Mouse (Mus musculus): ENCODE results near the gene Spsb4. TPM values are rescaled to one million over a fixed set of nuclear protein-coding genes. Genes with fewer than 3 reads are reported as not detected.
"Not testable (repeated sequence)": the region's sequence is repeated elsewhere in the genome, so short reads cannot be mapped to it uniquely, and the experiment has no call there.

The Spsb4 gene
- polyA plus RNA-seq, 1 experiment from 2014 or later: 174 TPM

DNA sequence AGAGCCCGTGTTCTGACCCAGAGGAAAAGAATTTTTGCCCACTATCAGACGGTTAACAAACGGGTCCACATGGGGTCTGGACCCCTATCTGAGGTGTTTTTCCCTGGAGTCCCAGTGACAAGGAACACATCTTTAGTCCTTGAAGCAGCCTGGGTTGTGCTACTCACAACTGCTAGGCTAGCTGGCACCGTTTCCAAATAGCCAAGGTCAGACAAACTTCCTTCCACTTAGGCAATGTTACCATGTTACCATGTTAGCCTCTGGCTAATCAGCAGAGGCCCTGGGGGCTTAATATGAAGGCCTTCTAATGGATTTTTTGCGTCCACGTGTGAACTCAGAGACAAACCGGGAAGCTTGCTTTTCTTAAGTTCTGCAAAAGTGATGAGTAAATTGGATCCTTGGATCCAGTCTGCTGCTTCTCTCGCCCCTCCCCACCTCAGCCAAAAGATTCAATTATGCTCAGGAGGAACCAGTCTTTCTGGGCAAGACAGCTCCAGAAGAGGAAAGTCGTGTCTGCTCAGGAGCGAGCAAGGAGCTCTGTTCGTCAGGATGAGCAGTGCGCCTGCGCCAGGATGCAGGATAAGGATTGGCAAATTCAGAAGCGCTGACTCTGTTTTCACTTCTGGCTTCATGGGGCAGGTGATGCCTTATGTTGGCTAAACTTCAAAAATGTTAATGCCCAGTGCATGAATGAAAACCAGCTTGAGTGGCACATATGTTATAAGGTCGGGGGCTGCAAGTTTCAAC is 64.4 kb downstream of the Spsb4 start:
- Histone ChIP-seq H3K36me3 (peaks cover 55% of the 10 kb centered on the region), H3K4me3 (no peak overlapping the region), H3K27me3 (ENCODE audit: low read depth, poor library complexity, severe bottlenecking) (no peaks in the 10 kb centered on the region), H3K9me3 (replicated peaks) (no peaks in the 10 kb centered on the region), H3K27ac (replicated peaks) (no peak overlapping the region), H3K4me1 (peaks cover 97% of the 10 kb centered on the region)
- DNase-seq (ENCODE audit: low spot score): no peak
- 88% methylated on average over 15 of the region's 15 CpGs for WGBS

DNA sequence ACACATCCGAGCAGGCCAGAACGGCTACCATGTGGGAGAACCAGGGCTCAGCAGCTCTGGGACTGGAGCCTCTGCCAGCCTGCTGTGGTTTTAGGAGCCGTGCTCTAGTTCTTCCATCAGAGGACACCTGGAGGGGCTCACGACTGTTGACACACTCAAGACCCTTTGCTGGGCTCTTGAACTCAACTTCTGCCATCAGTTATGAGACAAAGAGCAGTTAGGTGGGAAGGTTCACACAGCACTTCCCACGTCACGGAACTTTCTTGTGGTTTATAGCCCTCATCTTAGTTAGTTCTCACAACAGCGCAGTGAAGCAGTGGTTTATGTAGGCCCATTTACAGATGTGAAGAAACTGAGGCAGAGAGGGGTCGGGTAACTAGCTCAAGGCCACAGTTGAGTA is 65.2 kb downstream of the Spsb4 start:
- DNase-seq (ENCODE audit: low spot score): no peak
- Histone ChIP-seq H3K27me3 (ENCODE audit: low read depth, poor library complexity, severe bottlenecking) (no peaks in the 10 kb centered on the region), H3K9me3 (replicated peaks) (no peaks in the 10 kb centered on the region), H3K4me3 (no peak overlapping the region), H3K4me1 (peaks cover 97% of the 10 kb centered on the region), H3K27ac (replicated peaks) (no peak overlapping the region), H3K36me3 (peaks cover 63% of the 10 kb centered on the region)
- 92% methylated on average over 8 of the region's 8 CpGs for WGBS

GRCm38 (mm10) chr9:96952310-96952975 is 66.2 kb downstream of the Spsb4 start:
- Histone ChIP-seq H3K4me1 (peaks cover 92% of the 10 kb centered on the region), H3K27ac (replicated peaks) (0 out of 2 replicates have a peak overlapping the region, but pooled peaks have one; percentile 7), H3K27me3 (ENCODE audit: low read depth, poor library complexity, severe bottlenecking) (no peaks in the 10 kb centered on the region), H3K4me3 (no peak overlapping the region), H3K36me3 (peaks cover 69% of the 10 kb centered on the region), H3K9me3 (replicated peaks) (no peaks in the 10 kb centered on the region)
- DNase-seq (ENCODE audit: low spot score): no peak
- WGBS: 91% methylated on average over 9 of the region's 9 CpGs

- no peaks in the 10 kb centered on the region for H3K9me3 ChIP-seq (replicated peaks)
- peaks cover 75% of the 10 kb centered on the region for H3K36me3 ChIP-seq
- no peak for DNase-seq (ENCODE audit: low spot score)
- H3K4me3 ChIP-seq: no peak overlapping the region
- peaks cover 65% of the 10 kb centered on the region for H3K4me1 ChIP-seq
- H3K27me3 ChIP-seq (ENCODE audit: low read depth, poor library complexity, severe bottlenecking): no peaks in the 10 kb centered on the region
- WGBS: 87% methylated on average over 9 of the region's 9 CpGs
- peak overlapping the region; percentile 70 for H3K27ac ChIP-seq (replicated peaks)
These were observed 69.1 kb downstream of the Spsb4 start for GRCm38 (mm10) chr9:96949551-96949950.

DNA sequence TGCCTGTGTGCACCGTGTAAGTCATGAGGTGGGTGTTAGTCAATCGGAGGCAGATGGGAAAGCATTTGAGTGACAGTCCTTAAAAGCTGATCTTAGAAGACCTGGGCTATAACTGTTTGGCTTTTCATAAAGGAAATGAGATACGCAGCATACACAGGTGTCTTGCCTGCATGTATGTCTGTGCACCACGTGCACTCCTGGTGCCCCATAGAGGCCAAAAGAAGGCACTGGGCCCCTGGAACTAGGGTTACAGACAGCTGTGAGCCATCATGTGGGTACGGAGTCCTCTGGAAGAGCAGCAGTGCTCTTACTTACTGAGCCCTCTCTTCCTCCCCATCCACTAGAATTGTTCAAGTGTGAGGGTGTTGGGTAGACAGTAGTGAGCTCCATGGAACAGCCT is 70.1 kb downstream of the Spsb4 start:
- H3K4me1 ChIP-seq: peaks cover 55% of the 10 kb centered on the region
- WGBS: 92% methylated on average over 5 of the region's 5 CpGs
- no peak for DNase-seq (ENCODE audit: low spot score)
- H3K27ac ChIP-seq (replicated peaks): no peak overlapping the region
- H3K9me3 ChIP-seq (replicated peaks): no peaks in the 10 kb centered on the region
- no peak overlapping the region for H3K4me3 ChIP-seq
- no peaks in the 10 kb centered on the region for H3K27me3 ChIP-seq (ENCODE audit: low read depth, poor library complexity, severe bottlenecking)
- H3K36me3 ChIP-seq: peaks cover 75% of the 10 kb centered on the region

DNA sequence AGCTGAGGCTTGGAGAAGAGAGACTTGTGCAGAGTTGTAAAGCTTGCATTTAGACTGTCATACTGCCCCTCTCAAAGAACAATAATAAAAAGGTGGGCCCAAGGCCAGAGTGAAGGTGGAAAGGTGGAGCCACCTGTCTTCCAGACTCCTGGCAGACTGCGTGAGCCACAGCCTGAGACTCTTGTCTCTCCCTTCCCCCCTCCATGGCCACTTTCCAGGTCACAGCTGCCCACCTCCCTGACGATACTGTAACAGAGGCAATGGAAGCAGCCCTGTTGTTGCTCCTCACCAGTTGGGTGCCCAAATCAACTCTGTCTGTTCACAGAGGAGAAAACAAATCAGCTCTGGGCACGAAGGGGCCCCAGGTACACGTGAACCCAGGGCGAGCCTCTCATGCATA is 71.5 kb downstream of the Spsb4 start:
- H3K4me3 ChIP-seq: no peak overlapping the region
- H3K27ac ChIP-seq (replicated peaks): no peak overlapping the region
- WGBS: 83% methylated on average over 5 of the region's 5 CpGs
- no peaks in the 10 kb centered on the region for H3K27me3 ChIP-seq (ENCODE audit: low read depth, poor library complexity, severe bottlenecking)
- no peak for DNase-seq (ENCODE audit: low spot score)
- H3K9me3 ChIP-seq (replicated peaks): no peaks in the 10 kb centered on the region
- peaks cover 82% of the 10 kb centered on the region for H3K36me3 ChIP-seq
- peaks cover 42% of the 10 kb centered on the region for H3K4me1 ChIP-seq

- H3K27me3 ChIP-seq (ENCODE audit: low read depth, poor library complexity, severe bottlenecking): no peaks in the 10 kb centered on the region
- no peak overlapping the region for H3K4me3 ChIP-seq
- 82% methylated on average over 16 of the region's 16 CpGs for WGBS
- H3K27ac ChIP-seq (replicated peaks): no peak overlapping the region; the same call in 1 of the 2 replicates
- peaks cover 90% of the 10 kb centered on the region for H3K36me3 ChIP-seq
- DNase-seq (ENCODE audit: low spot score): no peak
- H3K4me1 ChIP-seq: peaks cover 18% of the 10 kb centered on the region
- no peaks in the 10 kb centered on the region; the same call in 1 of the 2 replicates for H3K9me3 ChIP-seq (replicated peaks)
These were observed 74.1 kb downstream of the Spsb4 start for GRCm38 (mm10) chr9:96944517-96944916.

DNA sequence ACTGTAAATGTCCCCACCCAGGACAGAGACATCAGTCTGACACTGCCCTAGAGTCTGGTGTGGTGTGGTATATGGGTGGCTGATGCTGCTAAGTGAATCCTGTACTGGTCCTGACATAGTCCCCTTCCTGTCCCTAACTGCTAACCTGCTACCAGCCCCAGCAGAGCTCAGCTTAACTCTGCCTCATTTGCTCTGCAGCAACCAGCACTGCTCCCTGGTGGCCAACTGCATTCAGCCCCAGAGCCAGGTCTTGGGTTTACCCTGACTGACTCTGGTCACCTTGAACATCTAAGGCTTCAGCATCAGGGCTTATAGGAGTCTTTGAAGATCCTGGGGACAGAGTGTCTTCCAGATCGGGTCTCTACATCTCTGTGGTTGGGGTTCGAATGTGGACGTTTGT is 75.7 kb downstream of the Spsb4 start:
- 89% methylated on average over 3 of the region's 3 CpGs for WGBS
- no peaks in the 10 kb centered on the region; the same call in 1 of the 2 replicates for H3K27me3 ChIP-seq (ENCODE audit: low read depth, poor library complexity, severe bottlenecking)
- peaks cover 92% of the 10 kb centered on the region for H3K36me3 ChIP-seq
- no peak overlapping the region for H3K27ac ChIP-seq (replicated peaks)
- no peak for DNase-seq (ENCODE audit: low spot score)
- no peaks in the 10 kb centered on the region; the same call in 1 of the 2 replicates for H3K9me3 ChIP-seq (replicated peaks)
- peaks cover 3% of the 10 kb centered on the region; the same call in 1 of the 2 replicates for H3K4me1 ChIP-seq
- H3K4me3 ChIP-seq: no peak overlapping the region

- Histone ChIP-seq H3K4me1 (no peaks in the 10 kb centered on the region), H3K27ac (replicated peaks) (no peak overlapping the region), H3K36me3 (peaks cover 81% of the 10 kb centered on the region), H3K4me3 (no peak overlapping the region), H3K9me3 (replicated peaks) (no peaks in the 10 kb centered on the region; the same call in 1 of the 2 replicates), H3K27me3 (ENCODE audit: low read depth, poor library complexity, severe bottlenecking) (no peaks in the 10 kb centered on the region; the same call in 1 of the 2 replicates)
- WGBS: 88% methylated on average over 5 of the region's 5 CpGs
- DNase-seq (ENCODE audit: low spot score): no peak
These were observed 79.8 kb downstream of the Spsb4 start for GRCm38 (mm10) chr9:96938887-96939286.

DNA sequence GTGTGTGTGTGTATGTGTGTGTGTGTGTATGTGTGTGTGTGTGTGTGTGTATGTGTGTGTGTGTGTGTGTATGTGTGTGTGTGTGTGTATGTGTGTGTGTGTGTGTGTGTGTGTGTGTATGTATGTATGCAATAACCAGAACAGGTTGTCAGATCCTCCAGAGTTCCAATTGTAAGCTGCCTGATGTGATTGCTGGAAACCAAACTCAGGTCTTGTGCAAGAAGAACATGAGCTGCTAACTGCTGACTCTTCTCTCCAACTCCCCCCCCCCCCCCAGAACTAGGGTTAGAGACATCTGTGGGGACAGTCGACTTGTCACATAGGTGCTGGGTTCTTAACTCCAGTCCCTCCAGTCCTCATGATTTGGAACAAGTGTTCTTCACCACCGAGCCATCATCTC is 82.2 kb downstream of the Spsb4 start:
- not testable (repeated sequence) for H3K27ac ChIP-seq (replicated peaks); H3K9me3 ChIP-seq (replicated peaks); H3K4me3 ChIP-seq; H3K4me1 ChIP-seq; H3K27me3 ChIP-seq (ENCODE audit: low read depth, poor library complexity, severe bottlenecking); DNase-seq (ENCODE audit: low spot score)
- peaks cover 57% of the 10 kb centered on the region for H3K36me3 ChIP-seq
- 85% methylated on average over 2 of the region's 2 CpGs for WGBS

DNA sequence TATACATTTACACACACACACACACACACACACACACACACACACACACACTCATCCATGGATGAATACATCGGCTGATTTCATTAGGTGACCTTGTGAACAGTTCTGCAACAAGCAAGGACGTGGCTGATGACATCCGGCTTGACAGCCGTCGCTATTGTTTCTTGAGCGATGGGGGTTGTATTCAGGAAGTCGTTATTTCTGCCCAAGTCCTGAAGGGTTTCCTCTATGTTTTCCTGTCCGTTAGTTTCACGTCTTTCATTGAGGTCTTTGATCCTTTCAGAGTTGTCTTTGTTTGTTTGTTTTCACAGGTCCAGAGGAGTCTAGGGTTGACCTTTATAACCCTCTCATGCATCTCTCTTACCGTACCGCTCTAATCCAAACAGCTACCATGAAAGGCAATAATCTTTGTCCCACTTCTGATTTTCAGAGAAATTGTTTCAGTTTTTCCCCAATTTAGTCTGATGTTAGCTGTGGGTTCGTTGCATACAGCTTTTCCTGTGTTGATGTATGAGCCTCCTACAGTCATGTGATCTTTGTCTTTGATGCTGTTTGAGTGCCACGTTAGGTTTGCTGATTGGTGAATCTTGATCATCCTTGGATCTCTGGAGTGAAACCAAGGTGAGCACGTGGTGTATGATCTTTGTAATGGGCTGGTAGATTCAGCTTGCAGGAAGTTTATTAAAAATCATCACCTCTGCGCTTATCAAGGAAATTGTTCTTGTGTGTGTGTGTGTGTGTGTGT is 82.9 kb downstream of the Spsb4 start:
- peaks cover 9% of the 10 kb centered on the region; the same call in 1 of the 2 replicates for H3K9me3 ChIP-seq (replicated peaks)
- H3K4me1 ChIP-seq: no peaks in the 10 kb centered on the region
- WGBS: 72% methylated on average over 15 of the region's 15 CpGs
- H3K4me3 ChIP-seq: no peak overlapping the region
- H3K27me3 ChIP-seq (ENCODE audit: low read depth, poor library complexity, severe bottlenecking): no peaks in the 10 kb centered on the region; the same call in 1 of the 2 replicates
- H3K36me3 ChIP-seq: peaks cover 50% of the 10 kb centered on the region
- no peak overlapping the region for H3K27ac ChIP-seq (replicated peaks)
- no peak for DNase-seq (ENCODE audit: low spot score)

DNA sequence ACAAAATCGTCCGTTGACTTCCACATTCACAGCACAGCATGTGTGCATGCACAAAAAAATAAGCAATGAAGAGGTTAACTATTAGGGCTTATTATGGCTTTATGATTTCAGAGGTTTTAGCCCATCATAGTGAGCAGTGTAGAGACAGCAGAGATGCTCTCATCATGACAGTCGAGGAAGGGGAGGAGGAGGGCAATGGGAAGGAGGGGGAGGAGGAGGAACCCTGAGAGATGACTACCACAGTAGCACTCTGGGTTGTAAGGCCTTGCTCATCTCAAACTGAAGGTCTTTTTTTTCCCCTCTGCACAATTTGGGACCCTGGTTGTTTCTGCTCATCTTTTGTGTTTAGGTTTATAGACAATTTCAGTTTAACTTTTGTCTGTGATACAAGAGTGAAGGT is 83.8 kb downstream of the Spsb4 start:
- Histone ChIP-seq H3K9me3 (replicated peaks) (peaks cover 9% of the 10 kb centered on the region; the same call in 1 of the 2 replicates), H3K4me1 (no peaks in the 10 kb centered on the region), H3K27me3 (ENCODE audit: low read depth, poor library complexity, severe bottlenecking) (no peaks in the 10 kb centered on the region; the same call in 1 of the 2 replicates), H3K4me3 (no peak overlapping the region), H3K27ac (replicated peaks) (no peak overlapping the region), H3K36me3 (peaks cover 40% of the 10 kb centered on the region)
- DNase-seq (ENCODE audit: low spot score): no peak
- 81% methylated on average over 3 of the region's 3 CpGs for WGBS
